Mouse (Mus musculus) left cerebral cortex, adult 2 months (tissue): ENCODE results near the gene Fcor. TPM values are rescaled to one million over a fixed set of nuclear protein-coding genes. Genes with fewer than 3 reads are reported as not detected.

ENCODE experiments used
- DNase-seq, 2 experiments: peaks; one replicate each; pipeline ENCODE4 v3.0.0; 2021 to 2022; ENCODE audit warnings: low spot score in 2 of 2, mixed read lengths in 1 of 2; ENCODE audit errors: extremely low spot score in 1 of 2
- H3K27ac ChIP-seq: fragments of 200-600 bp; 2 replicates; pipeline ENCODE4 v1.8.1; 2022
- H3K4me3 ChIP-seq: fragments of 200-600 bp; 2 replicates; pipeline ENCODE4 v1.8.1; 2022
- CTCF ChIP-seq: fragments of 200-600 bp; IDR thresholded peaks from 2 replicates; pipeline ENCODE4 v1.8.1; 2022; ENCODE audit warnings: antibody characterized with exemption, mild to moderate bottlenecking, moderate library complexity
- intact Hi-C: fragments of 180-260 bp; cut with DNase I; formaldehyde crosslinking; loops from one replicate; pipeline ENCODE4 v1.15.1; 2025
- long read RNA-seq, 2 experiments: library from polyadenylated mRNA; stranded (forward); transcript quantifications; one replicate each; pipeline ENCODE4 v2.0.0; 2021; ENCODE audit warnings: borderline mapping rate in 2 of 2
- total RNA-seq, 2 experiments: library from RNA; stranded (reverse); gene quantifications; 2 replicates each; pipeline ENCODE4 v1.2.3; 2021

Fcor gene
- total RNA-seq: 10 to 100 TPM; 10.8 to 14.2 TPM
- long read RNA-seq, experiment 1, transcript Fcor-201 (2 exons, 392 nt): major isoform, 5 of 6 reads
- long read RNA-seq, experiment 1, partial matches to known transcripts: 0 of 6 reads
- long read RNA-seq, experiment 1, other reads (novel, unspliced or antisense): 1 of 6 reads
- long read RNA-seq, experiment 2, partial matches to known transcripts: 0 of 3 reads
- long read RNA-seq, experiment 2, other reads (novel, unspliced or antisense): 1 of 3 reads

DNA sequence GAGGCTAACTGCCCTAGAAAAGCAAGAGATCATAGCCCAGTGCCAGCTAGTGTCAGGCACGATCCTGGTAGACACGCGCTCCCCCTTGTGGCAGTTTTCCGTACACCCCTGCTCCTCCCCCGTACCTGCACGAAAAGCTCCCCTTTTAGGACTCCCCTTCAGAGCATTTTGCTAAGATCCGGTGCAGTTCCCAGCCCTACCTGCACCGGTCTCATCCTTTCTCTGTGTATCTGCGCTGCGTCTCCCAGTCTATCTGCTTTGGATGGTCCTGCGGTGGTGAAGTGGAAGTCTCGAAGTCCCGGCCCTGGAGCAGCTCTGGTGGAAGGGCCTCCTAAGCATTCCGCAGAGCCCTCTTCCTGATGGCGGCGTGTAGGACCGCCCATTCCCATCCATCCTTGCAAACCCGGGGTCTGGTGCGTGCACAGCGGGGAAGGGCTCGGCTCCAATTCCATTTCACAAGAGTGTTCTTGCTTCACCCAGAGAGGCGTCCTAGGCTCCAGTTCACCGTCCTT lies at the start of gene Fcor:
Gene Fcor, minus strand, starts transcription at position 383 of the 512 bp plus-strand sequence.
- peak; percentile 92 for TF ChIP-seq CTCF
- intact Hi-C loops: loop anchor here (1.0 to 10.0 kb wide), 5 partner anchors 27 to 317 kb away; partner anchors contain the start of gene A430078G23Rik

GRCm38 (mm10) chr8:3721041-3721440 lies 48.9 kb upstream of the Fcor start:
- TF ChIP-seq CTCF: no peak
- intact Hi-C loops: no loop called here
- Histone ChIP-seq H3K4me3 (no peak overlapping the region), H3K27ac (no peak overlapping the region)
- no peak for DNase-seq

More for the DNA sequence above, at the start of gene Fcor:
- Histone ChIP-seq H3K27ac (peak within 1 kb of the TSS; percentile 91), H3K4me3 (peak within 1 kb of the TSS; percentile 62)
- peak; percentile 86 to 92 for DNase-seq

- no peak within 1 kb of the TSS for H3K4me3 ChIP-seq
- no peak within 1 kb of the TSS for H3K27ac ChIP-seq
- no peak for DNase-seq
- intact Hi-C loops: no loop called here
- TF ChIP-seq CTCF: no peak
Observed at GRCm38 (mm10) chr8:3720551-3720950, 48.4 kb upstream of the Fcor start, which contains the start of gene Clec4g. Clec4g (minus strand) TSS chr8:3720651.

DNA sequence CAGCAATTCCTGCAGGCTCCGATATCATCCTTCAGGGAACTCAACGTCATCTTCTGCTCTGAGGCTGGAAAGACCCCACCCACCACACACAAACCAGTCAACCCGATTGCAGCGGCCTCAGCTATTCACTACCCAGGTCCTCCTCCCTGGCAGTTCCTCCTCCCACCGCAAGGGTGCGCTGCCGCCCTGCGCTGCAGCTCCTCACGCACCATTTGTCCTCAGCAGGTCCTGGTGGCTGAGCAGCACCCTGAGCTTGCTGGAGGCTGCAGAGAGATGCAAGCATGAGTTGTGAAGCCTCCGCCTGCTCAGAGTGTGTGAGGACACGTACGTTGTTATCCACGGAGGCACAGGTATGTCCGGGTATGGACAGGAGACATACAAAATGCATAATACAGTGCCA lies 46.4 kb upstream of the Fcor start:
- intact Hi-C loops: loop anchor here (5.0 kb wide), 1 partner anchor 239 kb away; no protein-coding TSS in a partner anchor
- TF ChIP-seq CTCF: peak; percentile 87
- Histone ChIP-seq H3K27ac (no peak overlapping the region), H3K4me3 (no peak overlapping the region)
- peak; percentile 56 to 73 for DNase-seq

GRCm38 (mm10) chr8:3717321-3717954 lies 45.3 kb upstream of the Fcor start:
- no peak overlapping the region for H3K27ac ChIP-seq
- TF ChIP-seq CTCF: no peak
- no peak overlapping the region for H3K4me3 ChIP-seq
- intact Hi-C loops: loop anchor here (5.0 kb wide), 1 partner anchor 240 kb away; no protein-coding TSS in a partner anchor
- DNase-seq: no peak

DNA sequence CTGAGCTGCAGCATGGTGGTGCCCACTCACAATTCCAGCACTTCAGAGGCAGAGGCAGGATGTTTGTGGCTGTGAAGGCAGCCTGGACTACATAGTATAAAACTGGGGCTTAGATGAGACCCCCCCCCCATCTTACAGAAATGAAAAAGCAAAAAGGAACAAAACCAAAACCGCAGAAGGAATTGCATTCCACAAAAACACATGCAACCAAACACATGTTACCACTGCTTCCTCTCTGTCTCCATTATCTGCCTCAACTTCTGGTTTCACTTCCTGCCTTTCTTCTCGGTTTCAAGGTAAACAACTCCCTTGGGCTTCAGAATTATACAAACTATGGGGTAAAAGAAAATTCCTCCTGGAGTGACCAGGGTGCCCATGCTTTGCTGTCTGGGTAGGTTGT lies 39.5 kb upstream of the Fcor start:
- no peak for DNase-seq
- H3K27ac ChIP-seq: no peak overlapping the region
- TF ChIP-seq CTCF: no peak
- intact Hi-C loops: no loop called here
- H3K4me3 ChIP-seq: no peak overlapping the region

GRCm38 (mm10) chr8:3710312-3710711 lies 38.1 kb upstream of the Fcor start:
- Histone ChIP-seq H3K27ac (no peak overlapping the region), H3K4me3 (no peak overlapping the region)
- no peak for TF ChIP-seq CTCF
- DNase-seq: no peak
- intact Hi-C loops: no loop called here

- intact Hi-C loops: no loop called here
- TF ChIP-seq CTCF: no peak
- no peak overlapping the region for H3K4me3 ChIP-seq
- no peak overlapping the region for H3K27ac ChIP-seq
- no peak for DNase-seq
Observed at GRCm38 (mm10) chr8:3707611-3708010, 35.4 kb upstream of the Fcor start.

DNA sequence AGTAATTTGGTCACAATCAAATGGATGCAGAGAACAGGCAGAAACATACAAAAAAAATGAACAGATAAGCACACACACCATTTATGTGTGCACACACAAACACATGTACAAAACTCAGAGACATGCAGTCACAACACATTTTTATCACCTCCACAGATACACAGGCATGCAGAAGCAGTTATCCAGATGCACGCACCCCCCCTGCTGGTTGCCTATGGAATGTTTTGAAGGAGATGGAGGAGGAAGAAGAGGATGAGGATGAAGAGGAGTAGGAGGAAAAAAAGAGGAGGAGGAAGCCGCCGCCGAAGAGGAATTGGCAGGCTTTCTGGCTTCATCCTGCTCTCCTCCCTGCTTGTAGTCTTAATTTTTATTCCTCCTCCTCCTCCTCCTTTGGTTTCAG lies 33.5 kb upstream of the Fcor start:
- H3K4me3 ChIP-seq: no peak overlapping the region
- no peak overlapping the region for H3K27ac ChIP-seq
- peak; percentile 30 for DNase-seq
- intact Hi-C loops: no loop called here
- TF ChIP-seq CTCF: peak; percentile 48

GRCm38 (mm10) chr8:3701491-3701890 lies 29.3 kb upstream of the Fcor start:
- no peak for DNase-seq
- intact Hi-C loops: no loop called here
- Histone ChIP-seq H3K4me3 (no peak overlapping the region), H3K27ac (no peak overlapping the region)
- TF ChIP-seq CTCF: no peak

DNA sequence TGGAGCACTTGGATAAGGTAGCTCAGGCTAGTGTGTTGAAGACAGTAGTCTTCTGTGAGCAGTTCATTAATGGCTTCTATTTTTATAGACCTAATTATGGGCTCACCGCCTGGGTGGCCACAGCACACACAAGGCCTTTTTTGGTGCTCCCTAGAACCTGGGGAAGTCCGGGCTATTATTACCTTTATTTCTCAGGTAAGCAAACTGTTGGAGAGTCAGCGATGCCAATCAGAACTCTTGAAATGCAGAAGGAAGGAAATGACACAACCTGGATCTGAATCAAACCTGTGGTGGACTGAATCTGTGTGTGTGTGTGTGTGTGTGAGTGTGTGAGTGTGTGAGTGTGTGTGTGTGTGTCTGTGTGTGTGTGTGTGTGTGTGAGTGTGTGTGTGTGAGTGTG lies 22.0 kb upstream of the Fcor start, which contains the start of gene Fcer2a:
Gene Fcer2a, minus strand, starts transcription at position 55 of the 400 bp plus-strand sequence.
- no peak within 1 kb of the TSS for H3K4me3 ChIP-seq
- no peak for DNase-seq
- no peak within 1 kb of the TSS for H3K27ac ChIP-seq
- intact Hi-C loops: no loop called here
- no peak for TF ChIP-seq CTCF

DNA sequence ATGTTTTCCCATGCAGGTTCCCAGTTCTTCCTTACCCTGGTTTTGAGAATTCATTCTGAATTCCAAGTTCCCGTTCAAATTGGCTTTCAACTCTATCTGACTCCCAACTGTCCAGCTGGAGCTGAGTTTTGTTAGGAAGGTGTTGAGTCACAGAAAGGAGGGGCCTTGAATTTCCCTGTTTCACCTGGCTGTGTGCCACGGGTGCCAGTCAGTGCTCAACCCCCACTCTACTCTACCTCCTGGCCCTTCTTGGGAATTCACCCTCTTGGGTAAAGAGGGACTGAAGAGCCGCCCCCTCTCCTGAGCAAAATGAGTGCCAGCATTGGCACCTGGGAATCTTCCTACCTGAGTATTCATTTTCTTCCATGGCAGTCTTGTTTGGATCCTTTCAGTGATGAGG lies 18.6 kb upstream of the Fcor start:
- TF ChIP-seq CTCF: no peak
- DNase-seq: no peak
- intact Hi-C loops: no loop called here
- Histone ChIP-seq H3K27ac (no peak overlapping the region), H3K4me3 (no peak overlapping the region)
